12 mouse cellular contexts compared by ENCODE assay signal in the genomic region with DNA sequence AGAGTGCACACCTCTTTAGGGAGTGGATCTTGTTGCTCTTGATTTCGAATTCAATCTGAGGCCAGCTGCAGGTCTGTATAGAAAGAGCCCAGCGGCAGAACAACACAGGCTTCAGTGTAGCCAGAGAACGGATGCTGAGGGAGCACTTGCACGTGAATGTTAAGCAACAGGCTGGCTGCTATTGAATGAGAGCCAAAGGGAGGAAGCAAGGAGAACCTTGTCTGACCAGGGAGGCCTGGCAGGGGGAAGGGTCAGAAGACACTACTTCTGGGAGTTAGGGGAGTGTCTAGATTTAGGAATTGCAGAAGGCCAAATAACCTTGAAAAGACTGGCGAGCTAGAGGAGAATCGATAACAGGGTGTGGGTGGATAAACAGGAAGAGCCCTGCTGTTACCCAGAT.
DNase-seq lines count a peak whose midpoint lies in the region; ATAC-seq and TF ChIP-seq lines count a peak whose summit lies in the region.
"Had no signal": no experiment of that assay in that cellular context is flagged by ENCODE, and none has a peak within 500 bp of the region (broad histone marks: within the 10 kb centered on the region; RNA-seq: fewer than 3 reads in every experiment).

No protein-coding gene starts in this region.

- DNase-seq in midbrain, embryonic 14.5 days, result peak; percentile 53
- DNase-seq in midbrain, embryonic 10.5 days (ENCODE audit: low spot score), result no peak
- peak; percentile 48 for DNase-seq in hindbrain, postnatal 0 days (ENCODE audit: low spot score)
- peak; percentile 22 for DNase-seq in ovary, postnatal 36 days (ENCODE audit: low spot score)
- DNase-seq in left cerebral cortex, postnatal 10 days (ENCODE audit: extremely low spot score in 1 of 2, low spot score in 2 of 2), result no peak
- DNase-seq in kidney, adult 8-10 months, result no peak
- DNase-seq: cerebellum, postnatal 36 days had no signal

- H3K36me3 ChIP-seq in midbrain, embryonic 14.5 days (ENCODE audit: control insufficient read depth, insufficient read depth, low read length), result no peaks in the 10 kb centered on the region
- H3K36me3 ChIP-seq in midbrain, embryonic 10.5 days, result no peaks in the 10 kb centered on the region
- H3K36me3 ChIP-seq in forebrain, embryonic 13.5 days (ENCODE audit: poor library complexity, severe bottlenecking), result no peaks in the 10 kb centered on the region
- no peaks in the 10 kb centered on the region for H3K36me3 ChIP-seq in hindbrain, postnatal 0 days (ENCODE audit: insufficient read depth, low read length)
- H3K36me3 ChIP-seq: heart, embryonic 12.5 days; liver, embryonic 15.5 days had no signal

- no peaks in the 10 kb centered on the region for H3K9me3 ChIP-seq in midbrain, embryonic 14.5 days (ENCODE audit: control insufficient read depth, low read length)
- H3K9me3 ChIP-seq in midbrain, embryonic 10.5 days (replicated peaks), result no peaks in the 10 kb centered on the region
- no peaks in the 10 kb centered on the region; the same call in 1 of the 2 replicates for H3K9me3 ChIP-seq in forebrain, embryonic 13.5 days (replicated peaks)
- H3K9me3 ChIP-seq in hindbrain, postnatal 0 days (ENCODE audit: low read length), result no peaks in the 10 kb centered on the region
- H3K9me3 ChIP-seq: liver, embryonic 15.5 days had no signal

- TF ChIP-seq CTCF in hindbrain, postnatal 0 days (IDR thresholded peaks at IDR 0.05; ENCODE audit: low read depth), result no peak

- H3K4me3 ChIP-seq in midbrain, embryonic 14.5 days (replicated peaks; ENCODE audit: low read depth, low read length), result no peak overlapping the region
- H3K4me3 ChIP-seq in midbrain, embryonic 10.5 days, result no peak overlapping the region
- no peak overlapping the region for H3K4me3 ChIP-seq in forebrain, embryonic 13.5 days
- no peak overlapping the region for H3K4me3 ChIP-seq in hindbrain, postnatal 0 days (ENCODE audit: low read length)
- H3K4me3 ChIP-seq: heart, embryonic 12.5 days; liver, embryonic 15.5 days; myocyte had no signal

- no peak overlapping the region for H3K4me2 ChIP-seq in midbrain, embryonic 14.5 days (ENCODE audit: low read length)
- H3K4me2 ChIP-seq in forebrain, embryonic 13.5 days, result peak overlapping the region; percentile 21; the same call in 1 of the 2 replicates
- no peak overlapping the region for H3K4me2 ChIP-seq in hindbrain, postnatal 0 days (ENCODE audit: low read depth, low read length)
- H3K4me2 ChIP-seq: heart, embryonic 12.5 days; liver, embryonic 15.5 days had no signal

- no peaks in the 10 kb centered on the region for H3K27me3 ChIP-seq in midbrain, embryonic 14.5 days (ENCODE audit: control insufficient read depth, insufficient read depth, low read length)
- no peaks in the 10 kb centered on the region for H3K27me3 ChIP-seq in midbrain, embryonic 10.5 days (ENCODE audit: low read depth, poor library complexity, severe bottlenecking)
- no peaks in the 10 kb centered on the region for H3K27me3 ChIP-seq in forebrain, embryonic 13.5 days
- no peaks in the 10 kb centered on the region for H3K27me3 ChIP-seq in hindbrain, postnatal 0 days (ENCODE audit: insufficient read depth, low read length)
- H3K27me3 ChIP-seq: heart, embryonic 12.5 days; liver, embryonic 15.5 days had no signal

- H3K4me1 ChIP-seq in midbrain, embryonic 14.5 days (ENCODE audit: control insufficient read depth, insufficient read depth, low read length), result peaks cover 15% of the 10 kb centered on the region
- peaks cover 16% of the 10 kb centered on the region for H3K4me1 ChIP-seq in midbrain, embryonic 10.5 days
- H3K4me1 ChIP-seq in forebrain, embryonic 13.5 days, result peaks cover 39% of the 10 kb centered on the region
- peaks cover 13% of the 10 kb centered on the region; the same call in 1 of the 2 replicates for H3K4me1 ChIP-seq in hindbrain, postnatal 0 days (ENCODE audit: insufficient read depth, low read length)

- ATAC-seq in midbrain, embryonic 14.5 days (ENCODE audit: low FRiP score, low TSS enrichment), result no peak
- peak; percentile 43; the same call in 1 of the 2 replicates for ATAC-seq in forebrain, embryonic 13.5 days
- ATAC-seq in hindbrain, postnatal 0 days, result peak; percentile 53; the same call in 1 of the 2 replicates
- ATAC-seq: Patski had no signal

- WGBS in midbrain, embryonic 14.5 days, result 37% methylated on average over 6 of the region's 6 CpGs
- 59% methylated on average over 6 of the region's 6 CpGs for WGBS in midbrain, embryonic 10.5 days
- WGBS in forebrain, embryonic 13.5 days, result 21% methylated on average over 6 of the region's 6 CpGs
- WGBS in hindbrain, postnatal 0 days, result 28% methylated on average over 6 of the region's 6 CpGs

- intact Hi-C loops in left cerebral cortex, postnatal 10 days (cut with DNase I), result no loop called here

- H3K27ac ChIP-seq in midbrain, embryonic 14.5 days (replicated peaks; ENCODE audit: low read depth, low read length), result no peak overlapping the region
- no peak overlapping the region for H3K27ac ChIP-seq in midbrain, embryonic 10.5 days (replicated peaks)
- H3K27ac ChIP-seq in forebrain, embryonic 13.5 days, result peak overlapping the region; percentile 58
- H3K27ac ChIP-seq in hindbrain, postnatal 0 days, result no peak overlapping the region
- H3K27ac ChIP-seq: liver, embryonic 15.5 days had no signal

- H3K9ac ChIP-seq in midbrain, embryonic 14.5 days (replicated peaks; ENCODE audit: low read length), result no peak overlapping the region
- no peak overlapping the region for H3K9ac ChIP-seq in forebrain, embryonic 13.5 days
- no peak overlapping the region for H3K9ac ChIP-seq in hindbrain, postnatal 0 days (replicated peaks; ENCODE audit: low read length)
- H3K9ac ChIP-seq: heart, embryonic 12.5 days; liver, embryonic 15.5 days had no signal

Comparison
In these comparisons a context has a peak if more than half of its experiments do, and no peak if none do; other contexts are left out.
1. DNase-seq: peak in midbrain, embryonic 14.5 days (single experiment), hindbrain, postnatal 0 days (single experiment) and ovary, postnatal 36 days (single experiment); none in midbrain, embryonic 10.5 days (single experiment), left cerebral cortex, postnatal 10 days (0 of 2) and kidney, adult 8-10 months (0 of 2).